Mouse (Mus musculus) forebrain, postnatal 0 days (tissue): ENCODE measurements at regions not wholly inside any gene's neighbourhood (a gene's known extent, or its start where the extent isn't known, plus 50 kb on each side); places are given as distances from the start of the nearest gene placed in this dataset.
A peak's percentile ranks its signal among the peaks of the same experiment; 100 is the strongest.

Experiments used
- ATAC-seq: fragments of 200-750 bp; cut with Nextera tagmentation; 2 replicates; pipeline ENCODE4 v1.8.0; 2017; ENCODE audit warnings: mild to moderate bottlenecking, moderate library complexity
- DNase-seq: peaks from one replicate; pipeline ENCODE4 v3.0.0-alpha.2; 2015
- H3K27ac ChIP-seq: fragments of 300-500 bp; sonication (generic); 2 replicates; pipeline ENCODE4 v1.5.1; 2014; ENCODE audit warnings: low read depth, mild to moderate bottlenecking, antibody characterized with exemption, low read length, moderate library complexity, mixed read lengths
- H3K27me3 ChIP-seq: fragments of 300-500 bp; sonication (generic); 2 replicates; pipeline ENCODE4 v1.6.1; 2014; ENCODE audit warnings: mild to moderate bottlenecking, low read length, mixed read lengths; ENCODE audit not compliant: insufficient read depth
- H3K36me3 ChIP-seq: fragments of 300-500 bp; sonication (generic); 2 replicates; pipeline ENCODE4 v1.6.1; 2014; ENCODE audit warnings: mild to moderate bottlenecking, moderate library complexity; ENCODE audit not compliant: insufficient read depth
- H3K4me1 ChIP-seq: fragments of 300-500 bp; sonication (generic); 2 replicates; pipeline ENCODE4 v1.6.1; 2014; ENCODE audit warnings: antibody characterized with exemption; ENCODE audit not compliant: insufficient read depth
- H3K4me2 ChIP-seq: fragments of 300-500 bp; sonication (generic); 2 replicates; pipeline ENCODE4 v1.6.1; 2014; ENCODE audit warnings: low read depth, mild to moderate bottlenecking, moderate library complexity
- H3K4me3 ChIP-seq: fragments of 300-500 bp; sonication (generic); 2 replicates; pipeline ENCODE4 v1.5.1; 2014; ENCODE audit warnings: low read depth, low read length, mixed read lengths
- H3K9ac ChIP-seq: fragments of 300-500 bp; sonication (generic); 2 replicates; pipeline ENCODE4 v1.6.1; 2014; ENCODE audit warnings: mild to moderate bottlenecking
- H3K9me3 ChIP-seq: fragments of 300-500 bp; sonication (generic); 2 replicates; pipeline ENCODE4 v1.6.1; 2016; ENCODE audit warnings: low read length
- CTCF ChIP-seq: sonication (generic); IDR thresholded peaks from 2 replicates; pipeline ENCODE4 v1.5.1; 2016; ENCODE audit warnings: antibody characterized with exemption, control low read depth, low read depth
- WGBS: fragments of 180-500 bp; shearing (Covaris S2); extraction: QIAGEN DNeasy Blood & Tissue Kit; methylation state at CpG from one replicate; pipeline ENCODE4 v1.1.7; 2014; 5-methylcytosine and 5-hydroxymethylcytosine counted together

DNA sequence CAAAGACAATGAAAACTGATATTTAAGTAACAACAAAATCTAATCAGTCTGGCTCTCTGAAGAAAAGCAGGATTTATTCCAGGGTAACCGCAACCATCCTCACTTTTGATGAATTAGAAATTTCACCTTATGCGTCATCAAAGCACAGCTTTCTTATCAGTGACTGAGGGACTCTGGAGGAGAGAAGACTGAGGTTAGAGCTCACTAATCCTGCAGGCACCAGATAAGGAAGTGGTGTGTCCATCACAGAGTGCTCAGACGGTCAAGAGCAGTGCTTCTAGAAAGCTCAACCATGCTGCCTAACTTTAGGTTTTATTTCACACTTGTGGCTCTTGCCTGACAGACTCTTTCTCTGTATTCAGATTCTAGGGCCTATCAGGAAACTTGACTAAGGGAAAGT is 1021.2 kb upstream of the Adgrl4 start:
- ATAC-seq: no peak

DNA sequence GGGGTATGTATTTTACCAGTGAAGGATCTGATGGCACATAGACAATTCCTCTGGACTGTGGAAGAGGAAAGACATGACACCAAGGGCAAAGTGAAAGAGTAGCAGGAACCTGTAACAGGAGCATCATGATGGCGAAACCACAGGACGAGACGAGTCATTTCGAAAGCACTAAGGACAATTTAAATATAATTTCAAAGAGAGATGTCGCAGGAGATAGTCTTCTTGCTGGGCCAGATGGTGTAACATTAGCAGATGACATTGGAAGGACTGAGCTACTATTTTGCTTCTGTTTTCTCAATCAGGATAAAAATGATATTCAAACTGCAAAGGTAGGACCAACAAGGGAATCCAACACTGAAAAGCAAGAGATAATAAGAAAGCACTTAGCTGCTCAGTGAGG is 1009.7 kb upstream of the Adgrl4 start:
- Histone ChIP-seq H3K36me3 (no peaks in the 10 kb centered on the region), H3K9me3 (no peaks in the 10 kb centered on the region), H3K4me1 (no peaks in the 10 kb centered on the region), H3K27ac (no peak overlapping the region), H3K4me3 (no peak overlapping the region), H3K4me2 (no peak overlapping the region), H3K9ac (no peak overlapping the region), H3K27me3 (no peaks in the 10 kb centered on the region)
- DNase-seq (no peak), ATAC-seq (no peak)
- TF ChIP-seq CTCF: no peak
- 95% methylated on average over 5 of the region's 5 CpGs for WGBS

More for the DNA sequence above, 1021.2 kb upstream of the Adgrl4 start:
- TF ChIP-seq CTCF: no peak
- H3K4me3 ChIP-seq: no peak overlapping the region
- no peaks in the 10 kb centered on the region for H3K27me3 ChIP-seq
- DNase-seq: no peak
- WGBS: 90% methylated on average over 3 of the region's 3 CpGs
- no peaks in the 10 kb centered on the region for H3K36me3 ChIP-seq
- H3K4me2 ChIP-seq: no peak overlapping the region
- no peaks in the 10 kb centered on the region for H3K4me1 ChIP-seq
- no peak overlapping the region for H3K9ac ChIP-seq
- no peaks in the 10 kb centered on the region for H3K9me3 ChIP-seq
- H3K27ac ChIP-seq: no peak overlapping the region

- DNase-seq (no peak), ATAC-seq (no peak)
- no peaks in the 10 kb centered on the region for H3K9me3 ChIP-seq
- no peak overlapping the region for H3K4me3 ChIP-seq
- H3K36me3 ChIP-seq: no peaks in the 10 kb centered on the region
- H3K27me3 ChIP-seq: no peaks in the 10 kb centered on the region
- WGBS: 89% methylated on average over 6 of the region's 6 CpGs
- H3K4me1 ChIP-seq: no peaks in the 10 kb centered on the region
- H3K4me2 ChIP-seq: no peak overlapping the region
- no peak for TF ChIP-seq CTCF
- H3K27ac ChIP-seq: no peak overlapping the region
- no peak overlapping the region for H3K9ac ChIP-seq
These were observed 1006.4 kb upstream of the Adgrl4 start for GRCm38 (mm10) chr3:150431291-150431690.

DNA sequence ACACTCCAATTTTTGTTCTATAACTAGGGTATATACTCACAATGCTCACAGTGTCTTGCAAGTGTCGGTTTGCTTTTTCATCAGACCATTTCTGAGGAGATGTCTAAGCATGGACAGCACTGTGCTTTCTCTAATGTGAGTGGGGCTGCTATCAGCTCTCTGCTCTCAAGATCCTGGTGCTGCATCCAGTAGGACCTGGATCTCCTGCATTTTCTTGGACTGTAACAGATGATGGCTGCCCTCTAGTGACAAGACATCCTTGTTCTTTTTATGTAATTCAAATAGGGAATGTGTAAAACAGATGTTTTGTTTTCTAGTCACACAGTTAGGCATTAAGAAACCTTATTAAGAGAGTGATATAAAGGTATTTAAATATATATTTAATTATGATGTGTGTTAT is 1002.5 kb upstream of the Adgrl4 start:
- peak; percentile 54; the same call in 1 of the 2 replicates for ATAC-seq
- Histone ChIP-seq H3K27me3 (no peaks in the 10 kb centered on the region), H3K9ac (no peak overlapping the region), H3K9me3 (no peaks in the 10 kb centered on the region), H3K4me3 (no peak overlapping the region), H3K4me2 (no peak overlapping the region), H3K27ac (no peak overlapping the region), H3K4me1 (no peaks in the 10 kb centered on the region), H3K36me3 (no peaks in the 10 kb centered on the region)
- peak; percentile 69 for DNase-seq
- WGBS: 83% methylated on average over 1 of the region's 1 CpGs
- peak; percentile 65 for TF ChIP-seq CTCF

DNA sequence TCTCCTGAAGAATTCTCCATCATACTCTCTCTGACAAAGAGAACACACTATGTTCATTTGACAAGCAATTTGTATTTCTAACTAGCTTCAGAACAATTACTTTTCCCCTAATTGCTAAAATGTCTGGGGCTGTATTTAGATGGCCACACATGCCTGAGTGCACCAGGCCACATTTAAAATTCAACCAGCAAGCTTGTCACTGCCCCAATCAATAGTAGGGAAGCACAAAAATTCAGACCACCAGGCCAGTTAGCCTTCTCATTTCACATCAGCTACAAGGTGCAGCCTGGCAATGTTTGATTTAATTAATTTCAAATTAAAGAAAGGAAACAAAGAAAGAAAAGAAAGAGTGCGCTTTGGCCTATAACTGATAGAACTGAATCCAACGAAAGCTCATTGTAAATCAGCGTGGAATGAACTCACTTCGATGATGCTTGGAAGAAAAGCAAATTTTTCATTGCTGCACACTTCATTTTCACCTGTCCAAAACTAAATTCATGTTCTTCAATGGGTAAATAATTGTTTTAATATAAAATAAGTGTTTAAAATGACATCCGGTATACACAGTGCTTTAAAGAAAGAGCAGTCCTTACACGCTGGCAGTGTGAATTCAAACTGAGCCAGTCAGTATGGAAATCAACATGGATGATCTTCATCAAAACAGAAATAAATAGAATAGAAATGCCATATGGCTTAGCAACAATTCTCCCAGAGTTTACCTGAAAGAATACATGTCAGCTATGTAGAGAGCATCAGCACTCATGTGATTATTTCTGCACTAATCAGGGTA is 1001.7 kb upstream of the Adgrl4 start:
- ATAC-seq: no peak
- no peaks in the 10 kb centered on the region for H3K4me1 ChIP-seq
- H3K27ac ChIP-seq: no peak overlapping the region
- no peaks in the 10 kb centered on the region for H3K36me3 ChIP-seq
- H3K27me3 ChIP-seq: no peaks in the 10 kb centered on the region
- TF ChIP-seq CTCF: no peak
- WGBS: 40% methylated on average over 6 of the region's 6 CpGs
- no peaks in the 10 kb centered on the region for H3K9me3 ChIP-seq
- H3K9ac ChIP-seq: no peak overlapping the region
- H3K4me2 ChIP-seq: no peak overlapping the region
- no peak for DNase-seq
- no peak overlapping the region for H3K4me3 ChIP-seq
